Mouse (Mus musculus) liver, embryonic 11.5 days (tissue): ENCODE results near the gene Slc25a11. TPM values are rescaled to one million over a fixed set of nuclear protein-coding genes. Genes with fewer than 3 reads are reported as not detected.

Experiments used
- ATAC-seq: fragments of 200-750 bp; cut with Nextera tagmentation; replicated peaks from 2 replicates; pipeline ENCODE4 v1.8.0; 2017; ENCODE audit warnings: moderate number of reproducible peaks, mild to moderate bottlenecking, moderate TSS enrichment, moderate library complexity; ENCODE audit not compliant: low FRiP score
- DNase-seq: peaks from one replicate; pipeline ENCODE4 v3.0.0-alpha.2; 2017; ENCODE audit warnings: low spot score
- H3K27ac ChIP-seq: fragments of 300-500 bp; sonication (generic); 2 replicates; pipeline ENCODE4 v1.5.1; 2014; ENCODE audit warnings: mild to moderate bottlenecking, low read depth, low read length, control low read depth
- H3K27me3 ChIP-seq: fragments of 300-500 bp; sonication (generic); replicated peaks from 2 replicates; pipeline ENCODE4 v1.6.1; 2014; ENCODE audit warnings: low read length, mixed read lengths; ENCODE audit not compliant: control insufficient read depth, insufficient read depth
- H3K36me3 ChIP-seq: fragments of 300-500 bp; sonication (generic); 2 replicates; pipeline ENCODE4 v1.6.1; 2014; ENCODE audit warnings: mild to moderate bottlenecking, low read length, moderate library complexity, mixed read lengths; ENCODE audit not compliant: control insufficient read depth, insufficient read depth
- H3K4me1 ChIP-seq: fragments of 300-500 bp; sonication (generic); replicated peaks from 2 replicates; pipeline ENCODE4 v1.6.1; 2014; ENCODE audit warnings: low read length, mixed read lengths; ENCODE audit not compliant: control insufficient read depth, insufficient read depth
- H3K4me2 ChIP-seq: fragments of 300-500 bp; sonication (generic); 2 replicates; pipeline ENCODE4 v1.6.1; 2014; ENCODE audit warnings: mild to moderate bottlenecking, control low read depth, moderate library complexity
- H3K4me3 ChIP-seq: fragments of 300-500 bp; sonication (generic); 2 replicates; pipeline ENCODE4 v1.5.1; 2014; ENCODE audit warnings: low read depth, low read length, control low read depth
- H3K9ac ChIP-seq: fragments of 300-500 bp; sonication (generic); 2 replicates; pipeline ENCODE4 v1.6.1; 2014; ENCODE audit warnings: low read depth, low read length, control low read depth
- H3K9me3 ChIP-seq: fragments of 300-500 bp; sonication (generic); 2 replicates; pipeline ENCODE4 v1.6.1; 2016; ENCODE audit warnings: low read length, inconsistent platforms, mixed read lengths; ENCODE audit not compliant: control insufficient read depth
- WGBS: fragments of 180-500 bp; shearing (Covaris S2); extraction: QIAGEN DNeasy Blood & Tissue Kit; methylation state at CpG from one replicate; pipeline ENCODE4 v1.1.7; 2014; 5-methylcytosine and 5-hydroxymethylcytosine counted together
- polyA plus RNA-seq: library from polyadenylated mRNA; unstranded; fragments of >200 nt; fragmentation: Nextera tagmentation; extraction: Ambion mirVana; gene quantifications from 2 replicates; pipeline ENCODE4 v1.2.1, GENCODE M21; 2014

The Slc25a11 gene
- polyA plus RNA-seq, 1 experiment from 2014 or later, result 115 TPM

DNA sequence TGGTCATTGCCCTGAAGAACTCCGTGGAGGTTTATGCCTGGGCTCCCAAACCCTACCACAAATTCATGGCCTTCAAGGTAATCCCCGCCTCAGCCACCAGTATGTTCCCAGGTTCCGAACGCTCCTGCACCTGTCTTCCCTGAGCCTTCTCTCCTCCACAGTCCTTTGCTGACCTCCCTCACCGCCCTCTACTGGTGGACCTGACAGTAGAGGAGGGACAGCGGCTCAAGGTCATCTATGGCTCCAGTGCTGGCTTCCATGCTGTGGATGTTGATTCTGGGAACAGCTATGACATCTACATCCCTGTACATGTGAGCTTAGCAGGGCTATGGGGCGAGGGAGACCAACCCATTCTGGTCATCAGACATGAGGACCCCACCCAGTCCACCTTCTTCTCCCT lies 34.8 kb downstream of the Slc25a11 start:
- H3K9ac ChIP-seq, result no peak overlapping the region
- H3K4me1 ChIP-seq, result peaks cover 10% of the 10 kb centered on the region
- H3K27me3 ChIP-seq, result peaks cover 4% of the 10 kb centered on the region; the same call in 1 of the 2 replicates
- H3K36me3 ChIP-seq, result peaks cover 37% of the 10 kb centered on the region
- H3K9me3 ChIP-seq, result no peaks in the 10 kb centered on the region
- 83% methylated on average over 7 of the region's 7 CpGs for WGBS
- no peak overlapping the region for H3K27ac ChIP-seq
- H3K4me3 ChIP-seq, result no peak overlapping the region
- no peak overlapping the region for H3K4me2 ChIP-seq
- no peak for DNase-seq
- ATAC-seq, result no peak

DNA sequence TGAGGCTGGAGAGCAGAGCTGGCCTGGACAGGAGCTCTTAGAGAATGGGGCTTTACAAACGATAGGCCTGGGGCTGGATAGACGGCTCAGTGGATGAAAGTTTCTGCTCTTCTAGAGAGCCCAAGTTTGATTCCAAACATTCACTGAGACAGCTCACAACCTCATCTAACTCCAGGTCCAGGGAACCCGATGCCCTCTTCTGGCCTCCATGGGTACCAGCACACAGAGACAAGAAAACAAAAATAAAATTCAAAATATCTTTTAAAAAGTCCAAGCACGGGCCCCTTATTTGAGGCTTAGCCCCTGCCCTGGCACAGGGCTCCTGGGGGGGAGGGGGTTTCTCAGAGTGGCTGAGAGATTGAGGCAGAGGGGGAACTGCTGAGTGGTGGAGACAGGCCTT lies 36.5 kb downstream of the Slc25a11 start:
- peaks cover 10% of the 10 kb centered on the region for H3K4me1 ChIP-seq
- H3K27ac ChIP-seq, result no peak overlapping the region
- no peaks in the 10 kb centered on the region for H3K9me3 ChIP-seq
- no peak overlapping the region for H3K4me2 ChIP-seq
- H3K36me3 ChIP-seq, result peaks cover 50% of the 10 kb centered on the region
- ATAC-seq, result no peak
- H3K27me3 ChIP-seq, result no peaks in the 10 kb centered on the region; the same call in 1 of the 2 replicates
- WGBS, result 89% methylated on average over 4 of the region's 4 CpGs
- H3K4me3 ChIP-seq, result no peak overlapping the region
- H3K9ac ChIP-seq, result no peak overlapping the region
- DNase-seq, result no peak

DNA sequence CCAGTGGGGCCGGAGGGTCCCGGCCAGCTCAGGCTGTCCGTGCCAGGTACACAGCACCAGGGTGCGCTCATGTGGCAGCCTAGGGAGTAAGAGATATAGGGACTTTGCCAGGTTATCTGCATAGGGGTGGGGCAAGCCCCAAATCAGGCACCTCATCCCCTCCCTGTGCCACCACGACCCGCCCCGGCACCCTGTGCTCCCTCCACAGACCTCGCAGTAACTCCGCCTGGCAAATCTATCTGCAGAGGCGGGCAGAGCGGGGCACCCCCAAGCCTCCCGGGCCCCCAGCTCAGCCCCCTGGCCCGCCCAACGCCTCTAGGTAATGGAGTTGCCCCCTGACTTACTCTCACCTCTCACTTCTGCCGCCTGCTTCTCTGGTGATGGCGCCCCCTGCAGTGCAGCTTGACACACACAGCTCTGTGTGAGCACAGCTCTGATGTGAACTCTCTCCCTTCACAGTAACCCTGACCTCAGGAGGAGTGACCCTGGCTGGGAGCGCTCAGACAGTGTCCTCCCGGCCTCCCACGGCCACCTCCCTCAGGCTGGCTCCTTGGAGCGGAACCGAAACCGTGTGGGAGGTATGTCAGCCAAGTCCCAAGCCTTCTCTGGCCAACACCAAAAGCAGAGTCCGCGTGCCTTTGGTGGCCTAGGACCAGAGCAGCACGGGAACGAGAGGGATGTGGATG lies 38.8 kb downstream of the Slc25a11 start:
- 89% methylated on average over 26 of the region's 26 CpGs for WGBS
- Histone ChIP-seq H3K4me3 (no peak overlapping the region), H3K9ac (no peak overlapping the region), H3K9me3 (no peaks in the 10 kb centered on the region), H3K27ac (no peak overlapping the region), H3K27me3 (no peaks in the 10 kb centered on the region), H3K4me1 (no peaks in the 10 kb centered on the region), H3K4me2 (no peak overlapping the region), H3K36me3 (peaks cover 64% of the 10 kb centered on the region)
- ATAC-seq (peak; percentile 26; the same call in 1 of the 2 replicates), DNase-seq (no peak)

DNA sequence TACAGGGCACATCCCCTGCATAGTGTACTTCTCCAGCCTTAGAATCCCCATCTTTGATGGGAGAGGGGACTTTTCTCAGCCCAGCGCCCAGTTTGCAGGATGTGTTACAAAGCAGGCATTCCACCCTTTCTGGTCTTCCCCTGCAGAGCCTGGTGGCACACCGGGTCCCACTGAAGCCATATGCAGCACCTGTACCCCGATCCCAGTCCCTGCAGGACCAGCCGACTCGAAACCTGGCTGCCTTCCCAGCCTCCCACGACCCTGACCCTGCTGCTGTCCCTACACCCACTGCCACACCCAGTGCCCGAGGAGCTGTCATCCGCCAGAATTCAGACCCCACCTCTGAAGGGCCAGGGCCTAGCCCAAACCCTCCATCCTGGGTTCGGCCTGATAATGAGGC lies 39.7 kb downstream of the Slc25a11 start:
- Histone ChIP-seq H3K9ac (no peak overlapping the region), H3K4me1 (no peaks in the 10 kb centered on the region), H3K27me3 (no peaks in the 10 kb centered on the region), H3K27ac (no peak overlapping the region), H3K4me2 (no peak overlapping the region), H3K4me3 (no peak overlapping the region), H3K9me3 (no peaks in the 10 kb centered on the region), H3K36me3 (peaks cover 67% of the 10 kb centered on the region)
- no peak for DNase-seq
- no peak for ATAC-seq
- WGBS, result 87% methylated on average over 9 of the region's 9 CpGs

DNA sequence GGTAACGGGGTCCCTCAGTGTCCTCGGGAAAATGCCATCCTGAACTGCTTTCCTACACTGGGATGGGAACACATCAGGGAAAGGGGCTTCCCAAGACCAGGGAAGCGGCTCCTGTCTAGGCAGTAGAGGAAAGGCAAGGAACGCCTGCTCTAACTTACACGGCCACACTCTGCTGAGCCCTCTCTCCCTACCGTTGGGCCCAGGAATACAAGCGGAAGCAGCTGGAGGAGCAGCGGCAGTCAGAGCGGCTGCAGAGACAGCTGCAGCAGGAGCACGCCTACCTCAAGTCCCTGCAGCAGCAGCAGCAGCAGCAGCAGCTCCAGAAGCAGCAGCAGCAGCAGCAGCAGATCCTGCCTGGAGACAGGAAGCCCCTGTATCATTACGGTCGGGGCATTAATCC lies 40.6 kb downstream of the Slc25a11 start:
- DNase-seq, result no peak
- no peaks in the 10 kb centered on the region for H3K27me3 ChIP-seq
- WGBS, result 81% methylated on average over 12 of the region's 12 CpGs
- ATAC-seq, result no peak
- H3K4me3 ChIP-seq, result no peak overlapping the region
- no peak overlapping the region for H3K4me2 ChIP-seq
- no peaks in the 10 kb centered on the region for H3K9me3 ChIP-seq
- no peaks in the 10 kb centered on the region for H3K4me1 ChIP-seq
- H3K9ac ChIP-seq, result no peak overlapping the region
- no peak overlapping the region for H3K27ac ChIP-seq
- peaks cover 62% of the 10 kb centered on the region for H3K36me3 ChIP-seq

DNA sequence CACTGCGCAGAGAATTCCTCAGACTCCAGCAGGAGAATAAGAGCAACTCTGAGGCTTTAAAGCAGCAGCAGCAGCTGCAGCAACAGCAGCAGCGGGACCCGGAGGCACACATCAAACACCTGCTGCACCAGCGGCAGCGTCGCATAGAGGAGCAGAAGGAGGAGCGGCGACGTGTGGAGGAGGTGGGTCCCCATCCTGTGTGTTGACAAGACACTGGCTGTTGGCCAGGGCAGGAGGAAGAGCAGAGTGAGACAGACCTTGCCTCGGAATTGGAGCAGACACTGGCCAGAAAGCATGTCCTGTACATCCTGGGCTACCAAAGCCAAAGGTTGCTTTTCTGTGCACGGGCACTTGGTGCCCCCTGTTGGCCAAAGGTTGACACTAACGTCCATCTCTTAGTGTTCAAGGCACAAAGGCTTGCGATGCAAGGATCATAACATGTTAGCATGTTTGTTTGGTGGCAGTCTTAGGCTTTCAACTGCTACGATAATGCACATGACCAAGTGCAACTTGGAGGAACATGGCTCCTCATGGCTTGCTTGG lies 42.2 kb downstream of the Slc25a11 start:
- no peaks in the 10 kb centered on the region for H3K27me3 ChIP-seq
- ATAC-seq, result no peak
- WGBS, result 66% methylated on average over 14 of the region's 14 CpGs
- peaks cover 55% of the 10 kb centered on the region for H3K36me3 ChIP-seq
- H3K4me1 ChIP-seq, result no peaks in the 10 kb centered on the region
- H3K27ac ChIP-seq, result no peak overlapping the region
- H3K4me3 ChIP-seq, result no peak overlapping the region
- peak; percentile 63 for DNase-seq
- H3K9me3 ChIP-seq, result no peaks in the 10 kb centered on the region
- H3K9ac ChIP-seq, result no peak overlapping the region
- no peak overlapping the region for H3K4me2 ChIP-seq

DNA sequence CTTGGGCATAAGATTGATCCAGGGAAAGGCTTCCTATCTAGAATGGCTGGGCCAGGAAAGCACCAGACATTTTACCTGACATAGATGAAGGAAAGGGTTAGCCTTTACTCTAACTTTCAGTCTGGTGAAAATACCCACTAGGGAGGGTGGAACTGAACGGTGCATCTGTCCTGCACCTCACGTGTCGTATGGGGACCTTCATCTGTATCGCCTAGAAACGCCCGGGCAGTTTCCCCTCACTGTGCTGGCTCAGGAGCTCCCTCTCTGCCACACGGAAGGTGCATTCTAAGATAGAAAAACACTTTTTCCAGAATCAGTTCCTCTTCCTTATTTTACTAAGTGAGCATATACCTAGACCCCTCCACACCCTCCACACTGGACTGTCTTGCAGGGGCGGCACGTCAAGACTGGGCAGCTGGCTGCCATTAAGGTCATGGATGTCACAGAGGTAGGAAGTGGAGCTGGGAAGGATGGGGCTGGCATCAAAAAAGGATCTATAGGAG lies 48.8 kb downstream of the Slc25a11 start:
- Histone ChIP-seq H3K4me3 (no peak overlapping the region), H3K4me1 (peaks cover 26% of the 10 kb centered on the region), H3K36me3 (peaks cover 16% of the 10 kb centered on the region; the same call in 1 of the 2 replicates), H3K4me2 (no peak overlapping the region), H3K27ac (no peak overlapping the region), H3K27me3 (no peaks in the 10 kb centered on the region), H3K9ac (no peak overlapping the region), H3K9me3 (no peaks in the 10 kb centered on the region)
- ATAC-seq, result no peak
- DNase-seq, result no peak
- WGBS, result 84% methylated on average over 9 of the region's 9 CpGs

DNA sequence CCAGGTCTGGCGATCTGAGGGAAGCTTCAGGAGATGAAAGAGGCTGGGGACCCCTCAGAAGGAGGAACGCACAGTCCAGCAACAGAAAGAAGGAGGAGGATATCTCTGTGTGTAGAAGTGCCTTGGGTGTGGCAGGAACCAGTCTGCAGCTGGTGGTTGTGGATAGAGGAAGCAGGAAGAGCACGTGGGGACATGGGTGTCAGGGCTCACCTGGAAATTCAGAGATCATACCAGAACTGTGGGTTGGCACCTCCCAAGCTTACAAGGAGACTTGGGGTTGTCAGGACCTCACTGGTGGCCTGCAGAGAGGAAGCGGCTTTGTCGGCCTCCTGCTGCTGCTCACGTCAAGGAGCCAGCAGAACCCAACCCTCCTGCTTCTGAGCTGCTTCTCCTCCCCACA lies 50.0 kb downstream of the Slc25a11 start:
- DNase-seq (no peak), ATAC-seq (peak; percentile 68)
- Histone ChIP-seq H3K36me3 (peaks cover 12% of the 10 kb centered on the region; the same call in 1 of the 2 replicates), H3K4me2 (no peak overlapping the region; the same call in 1 of the 2 replicates), H3K4me1 (peaks cover 26% of the 10 kb centered on the region), H3K27me3 (no peaks in the 10 kb centered on the region), H3K27ac (no peak overlapping the region), H3K9me3 (no peaks in the 10 kb centered on the region), H3K9ac (no peak overlapping the region), H3K4me3 (no peak overlapping the region)
- 45% methylated on average over 6 of the region's 6 CpGs for WGBS

DNA sequence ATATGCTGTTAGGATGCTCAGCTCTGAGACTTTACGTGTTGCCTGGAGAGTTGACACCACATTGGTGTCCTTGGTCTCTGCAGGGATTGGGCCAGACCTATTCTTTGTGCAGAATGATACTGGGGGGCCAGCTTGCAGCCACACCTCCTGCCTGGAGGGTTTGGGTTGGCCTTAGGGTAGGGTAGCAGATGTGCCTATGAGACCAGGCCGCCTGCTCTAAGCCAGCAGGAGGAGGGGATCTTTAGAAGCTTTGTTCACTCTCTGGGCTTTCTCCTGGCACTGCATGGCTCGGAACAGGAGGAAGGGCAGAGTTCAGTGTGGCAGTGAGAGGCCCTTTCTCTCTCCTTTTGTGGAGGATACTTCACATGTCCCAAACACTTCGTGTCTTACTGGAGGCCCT lies 51.2 kb downstream of the Slc25a11 start:
- no peak overlapping the region for H3K4me3 ChIP-seq
- H3K9me3 ChIP-seq, result no peaks in the 10 kb centered on the region
- ATAC-seq (no peak), DNase-seq (no peak)
- no peak overlapping the region for H3K9ac ChIP-seq
- H3K4me1 ChIP-seq, result peaks cover 26% of the 10 kb centered on the region
- no peaks in the 10 kb centered on the region for H3K27me3 ChIP-seq
- H3K27ac ChIP-seq, result no peak overlapping the region
- no peak overlapping the region for H3K4me2 ChIP-seq
- H3K36me3 ChIP-seq, result peaks cover 9% of the 10 kb centered on the region; the same call in 1 of the 2 replicates
- 78% methylated on average over 4 of the region's 4 CpGs for WGBS
